Mouse (Mus musculus): ENCODE results near the gene Ccdc92b. TPM values are rescaled to one million over a fixed set of nuclear protein-coding genes. Genes with fewer than 3 reads are reported as not detected.

Gene Ccdc92b
- polyA plus RNA-seq, 1 experiment from 2014 or later: 0.35 TPM

- Histone ChIP-seq H3K9me3 (no peaks in the 10 kb centered on the region), H3K4me3 (no peak overlapping the region), H3K4me2 (no peak overlapping the region), H3K27me3 (no peaks in the 10 kb centered on the region), H3K4me1 (no peaks in the 10 kb centered on the region), H3K36me3 (peaks cover 46% of the 10 kb centered on the region), H3K9ac (no peak overlapping the region), H3K27ac (no peak overlapping the region)
- no peak for ATAC-seq (ENCODE audit: borderline replicate concordance, extremely low read depth, low FRiP score, low TSS enrichment)
- WGBS: 87% methylated on average over 1 of the region's 1 CpGs
These were observed 54.2 kb downstream of the Ccdc92b start for GRCm38 (mm10) chr11:74673561-74673960.

- Histone ChIP-seq H3K27me3 (no peaks in the 10 kb centered on the region), H3K9me3 (no peaks in the 10 kb centered on the region), H3K27ac (no peak overlapping the region), H3K4me1 (no peaks in the 10 kb centered on the region), H3K4me2 (no peak overlapping the region), H3K9ac (no peak overlapping the region), H3K4me3 (no peak overlapping the region), H3K36me3 (peaks cover 56% of the 10 kb centered on the region)
- 93% methylated on average over 8 of the region's 8 CpGs for WGBS
- ATAC-seq (ENCODE audit: borderline replicate concordance, extremely low read depth, low FRiP score, low TSS enrichment): no peak
These were observed 55.3 kb downstream of the Ccdc92b start for GRCm38 (mm10) chr11:74674713-74675112.

GRCm38 (mm10) chr11:74675156-74675555 lies 55.8 kb downstream of the Ccdc92b start:
- peaks cover 61% of the 10 kb centered on the region for H3K36me3 ChIP-seq

More at GRCm38 (mm10) chr11:74675156-74675555, 55.8 kb downstream of the Ccdc92b start:
- no peak overlapping the region for H3K9ac ChIP-seq
- no peaks in the 10 kb centered on the region for H3K27me3 ChIP-seq
- H3K27ac ChIP-seq: no peak overlapping the region
- no peak for ATAC-seq (ENCODE audit: borderline replicate concordance, extremely low read depth, low FRiP score, low TSS enrichment)
- no peaks in the 10 kb centered on the region for H3K4me1 ChIP-seq
- H3K4me3 ChIP-seq: no peak overlapping the region
- H3K4me2 ChIP-seq: no peak overlapping the region
- 84% methylated on average over 4 of the region's 4 CpGs for WGBS
- H3K9me3 ChIP-seq: no peaks in the 10 kb centered on the region

Other genes with a start within 250 kb of the Ccdc92b start
- 2.1 and 2.4 TPM in 2 replicates for gene Rap1gap2, start 8.7 kb upstream of the Ccdc92b start, polyA plus RNA-seq (2015; fragmentation: Nextera tagmentation; extraction: Ambion mirVana)
- 18.6 and 21.0 TPM in 2 replicates for gene Cluh, start 29.9 kb downstream of the Ccdc92b start, polyA plus RNA-seq (2015; fragmentation: Nextera tagmentation; extraction: Ambion mirVana)
- gene Pafah1b1, start 105.1 kb downstream of the Ccdc92b start, polyA plus RNA-seq (2015; fragmentation: Nextera tagmentation; extraction: Ambion mirVana): 41.2 and 45.1 TPM in 2 replicates
- gene Mettl16, start 151.2 kb downstream of the Ccdc92b start, polyA plus RNA-seq (2015; fragmentation: Nextera tagmentation; extraction: Ambion mirVana): 48.4 and 50.3 TPM in 2 replicates
- gene Mnt, start 211.3 kb downstream of the Ccdc92b start, polyA plus RNA-seq (2015; fragmentation: Nextera tagmentation; extraction: Ambion mirVana): 3.7 and 4.5 TPM in 2 replicates